Mouse (Mus musculus) heart, adult 2 months (tissue): ENCODE measurements at regions not wholly inside any gene's neighbourhood (a gene's known extent, or its start where the extent isn't known, plus 50 kb on each side); places are given as distances from the start of the nearest gene placed in this dataset.
"Not testable (repeated sequence)": the region's sequence is repeated elsewhere in the genome, so short reads cannot be mapped to it uniquely, and the experiment has no call there.

ENCODE experiments used
- DNase-seq, 2 experiments: peaks; one replicate each; pipeline ENCODE4 v3.0.0; 2021
- H3K27ac ChIP-seq: fragments of 200-600 bp; 2 replicates; pipeline ENCODE4 v1.8.1; 2022
- H3K27me3 ChIP-seq: fragments of 200-500 bp; 2 replicates; pipeline ENCODE4 v1.6.1; 2012; ENCODE audit warnings: mild to moderate bottlenecking, low read length, inconsistent platforms, mixed read lengths; ENCODE audit not compliant: control insufficient read depth, insufficient read depth
- H3K36me3 ChIP-seq: fragments of 200-500 bp; 2 replicates; pipeline ENCODE4 v1.6.1; 2012; ENCODE audit warnings: low read length, inconsistent platforms; ENCODE audit not compliant: control insufficient read depth, insufficient read depth
- H3K4me1 ChIP-seq: fragments of 200-500 bp; 2 replicates; pipeline ENCODE4 v1.6.1; 2011; ENCODE audit warnings: low read length; ENCODE audit not compliant: control insufficient read depth, insufficient read depth
- H3K4me3 ChIP-seq: fragments of 200-600 bp; 2 replicates; pipeline ENCODE4 v1.8.1; 2022
- H3K79me2 ChIP-seq: fragments of 200-500 bp; replicated peaks from 2 replicates; pipeline ENCODE4 v1.6.1; 2012; ENCODE audit warnings: mild to moderate bottlenecking, inconsistent platforms, low read length, moderate library complexity, mixed read lengths; ENCODE audit not compliant: control insufficient read depth, insufficient read depth
- H3K9ac ChIP-seq: fragments of 200-500 bp; 2 replicates; pipeline ENCODE4 v1.6.1; 2012; ENCODE audit warnings: low read depth, mild to moderate bottlenecking, control low read depth, inconsistent platforms, low read length, mixed read lengths
- CTCF ChIP-seq: fragments of 200-600 bp; IDR thresholded peaks from 2 replicates; pipeline ENCODE4 v1.8.1; 2022; ENCODE audit warnings: antibody characterized with exemption, mild to moderate bottlenecking, moderate library complexity
- EP300 ChIP-seq: fragments of 200-500 bp; IDR thresholded peaks from 2 replicates; pipeline ENCODE4 v1.6.1; 2011; ENCODE audit warnings: low read depth, low read length, control low read depth; ENCODE audit not compliant: insufficient read depth
- POLR2A ChIP-seq: fragments of 200-500 bp; IDR thresholded peaks from 2 replicates; pipeline ENCODE4 v1.6.1; 2011; ENCODE audit warnings: mild to moderate bottlenecking, low read depth, low read length, control low read depth; ENCODE audit not compliant: insufficient read depth
- WGBS: fragments of 180-500 bp; shearing (Covaris S2); methylation state at CpG from one replicate; pipeline ENCODE4 v1.1.7; 2018; 5-methylcytosine and 5-hydroxymethylcytosine counted together
- intact Hi-C: fragments of 180-260 bp; cut with DNase I; formaldehyde crosslinking; loops from one replicate; pipeline ENCODE4 v1.15.1; 2025

DNA sequence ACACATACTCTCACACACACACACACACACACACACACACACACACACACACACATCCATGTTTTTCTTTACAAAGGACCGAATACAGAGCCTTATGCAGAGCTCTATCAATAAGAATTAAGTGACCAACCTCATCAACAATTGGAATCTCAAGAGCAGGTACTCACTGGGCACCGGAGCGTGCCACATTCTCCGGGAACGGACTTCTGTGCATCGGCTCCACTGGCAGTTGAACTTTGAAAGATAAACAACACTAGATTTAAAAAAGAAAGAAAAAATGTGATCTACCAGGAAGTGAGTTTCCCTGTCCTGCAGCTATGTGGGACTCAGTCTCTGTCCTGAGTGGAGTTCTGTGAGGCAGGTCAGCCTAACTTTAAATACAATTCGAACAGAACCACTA, 327.5 kb upstream of the Irx2 start:
- WGBS: 59% methylated on average over 7 of the region's 7 CpGs
- no peak for DNase-seq
- Histone ChIP-seq H3K9ac (no peak overlapping the region), H3K27me3 (no peaks in the 10 kb centered on the region), H3K79me2 (no peaks in the 10 kb centered on the region), H3K4me1 (no peaks in the 10 kb centered on the region), H3K4me3 (no peak overlapping the region), H3K27ac (no peak overlapping the region), H3K36me3 (no peaks in the 10 kb centered on the region)
- intact Hi-C loops: no loop called here
- TF ChIP-seq POLR2A (no peak), EP300 (no peak), CTCF (no peak)

GRCm38 (mm10) chr13:72301841-72302240, 326.8 kb upstream of the Irx2 start:
- Histone ChIP-seq H3K4me1 (no peaks in the 10 kb centered on the region), H3K27me3 (no peaks in the 10 kb centered on the region), H3K4me3 (no peak overlapping the region), H3K9ac (no peak overlapping the region), H3K79me2 (no peaks in the 10 kb centered on the region), H3K36me3 (no peaks in the 10 kb centered on the region), H3K27ac (no peak overlapping the region)
- no peak for DNase-seq
- intact Hi-C loops: no loop called here
- TF ChIP-seq CTCF: no peak
- TF ChIP-seq POLR2A: no peak
- TF ChIP-seq EP300: no peak
- WGBS: 46% methylated on average over 15 of the region's 15 CpGs

DNA sequence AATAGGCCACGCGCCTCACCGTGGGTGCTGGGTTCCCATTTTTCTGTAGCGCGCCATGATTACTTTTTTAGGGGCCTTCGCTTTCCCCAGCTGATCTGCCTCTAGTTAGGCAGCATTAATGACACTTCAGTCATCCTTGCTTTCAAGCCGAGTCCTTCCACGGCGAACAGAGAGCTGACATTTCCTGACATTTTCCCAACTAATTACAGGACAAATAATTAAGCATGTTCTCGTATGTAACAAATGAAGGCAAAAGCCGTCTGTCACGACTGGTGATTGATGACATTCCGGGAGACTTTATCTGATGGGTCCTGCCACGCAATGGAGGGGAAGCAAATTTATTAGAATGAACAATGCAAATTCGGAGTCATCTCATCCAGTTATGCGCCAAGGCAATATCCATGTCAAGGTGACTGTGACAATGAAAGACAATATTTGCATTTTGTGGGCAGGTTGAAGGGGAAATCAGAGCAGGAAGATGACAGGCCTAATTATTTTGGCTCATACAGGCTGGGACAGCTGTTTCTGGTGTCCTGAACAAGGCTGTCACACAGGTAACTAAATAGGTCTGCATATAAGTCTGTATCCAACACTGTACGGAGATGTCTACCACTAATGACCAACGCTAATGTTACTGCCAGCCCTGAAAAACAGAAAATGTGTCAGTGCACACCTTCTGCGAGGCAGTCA, 326.0 kb upstream of the Irx2 start:
- Histone ChIP-seq H3K79me2 (no peaks in the 10 kb centered on the region), H3K27ac (no peak overlapping the region), H3K36me3 (no peaks in the 10 kb centered on the region), H3K27me3 (no peaks in the 10 kb centered on the region), H3K9ac (no peak overlapping the region), H3K4me3 (no peak overlapping the region), H3K4me1 (no peaks in the 10 kb centered on the region)
- DNase-seq: no peak
- no peak for TF ChIP-seq POLR2A
- no peak for TF ChIP-seq EP300
- no peak for TF ChIP-seq CTCF
- WGBS: 85% methylated on average over 19 of the region's 19 CpGs
- intact Hi-C loops: no loop called here

GRCm38 (mm10) chr13:72303126-72303760, 325.4 kb upstream of the Irx2 start:
- DNase-seq: no peak
- Histone ChIP-seq H3K4me1 (no peaks in the 10 kb centered on the region), H3K36me3 (no peaks in the 10 kb centered on the region), H3K79me2 (no peaks in the 10 kb centered on the region), H3K9ac (no peak overlapping the region), H3K27ac (no peak overlapping the region), H3K27me3 (no peaks in the 10 kb centered on the region), H3K4me3 (no peak overlapping the region)
- intact Hi-C loops: no loop called here
- TF ChIP-seq POLR2A: no peak
- no peak for TF ChIP-seq EP300
- no peak for TF ChIP-seq CTCF
- WGBS: 84% methylated on average over 15 of the region's 15 CpGs

DNA sequence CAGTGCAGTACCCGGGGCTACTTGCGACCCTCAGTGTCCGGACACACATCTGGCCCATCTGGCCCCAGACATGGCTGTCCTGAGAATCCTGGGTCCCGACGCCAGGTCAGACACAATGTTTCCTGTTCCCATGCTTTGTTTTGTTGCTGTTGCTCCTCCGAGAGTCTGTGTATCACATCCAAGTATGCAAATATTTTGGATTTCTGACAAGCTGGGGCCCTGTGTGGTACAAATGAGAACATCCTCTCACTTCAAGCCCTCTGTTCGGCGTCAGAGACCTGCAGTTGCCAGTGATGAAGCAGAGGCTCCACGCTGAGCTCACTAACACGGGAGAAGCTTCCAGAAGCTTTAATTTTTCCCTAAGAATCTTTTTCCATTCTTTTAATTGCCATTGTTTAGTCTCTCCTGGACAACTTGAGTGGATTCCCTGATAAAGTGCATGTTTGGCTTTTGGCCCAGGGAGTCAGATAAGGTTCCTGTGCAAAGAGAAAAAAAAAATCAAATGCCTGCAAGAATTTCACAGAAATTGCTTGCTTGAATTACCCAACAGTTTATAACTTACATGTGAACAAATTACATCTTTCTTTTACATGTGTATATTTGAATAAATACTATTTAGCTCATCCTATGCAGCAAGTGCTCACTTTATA, 304.5 kb upstream of the Irx2 start:
- H3K4me1 ChIP-seq: no peaks in the 10 kb centered on the region
- TF ChIP-seq CTCF (no peak), POLR2A (no peak), EP300 (no peak)
- H3K79me2 ChIP-seq: no peaks in the 10 kb centered on the region
- 0 out of 2 replicates have a peak, but pooled peaks cover 2% of the 10 kb centered on the region for H3K27me3 ChIP-seq
- H3K27ac ChIP-seq: no peak overlapping the region
- intact Hi-C loops: no loop called here
- H3K4me3 ChIP-seq: no peak overlapping the region
- 5% methylated on average over 10 of the region's 10 CpGs for WGBS
- H3K36me3 ChIP-seq: no peaks in the 10 kb centered on the region
- H3K9ac ChIP-seq: no peak overlapping the region
- DNase-seq: no peak

DNA sequence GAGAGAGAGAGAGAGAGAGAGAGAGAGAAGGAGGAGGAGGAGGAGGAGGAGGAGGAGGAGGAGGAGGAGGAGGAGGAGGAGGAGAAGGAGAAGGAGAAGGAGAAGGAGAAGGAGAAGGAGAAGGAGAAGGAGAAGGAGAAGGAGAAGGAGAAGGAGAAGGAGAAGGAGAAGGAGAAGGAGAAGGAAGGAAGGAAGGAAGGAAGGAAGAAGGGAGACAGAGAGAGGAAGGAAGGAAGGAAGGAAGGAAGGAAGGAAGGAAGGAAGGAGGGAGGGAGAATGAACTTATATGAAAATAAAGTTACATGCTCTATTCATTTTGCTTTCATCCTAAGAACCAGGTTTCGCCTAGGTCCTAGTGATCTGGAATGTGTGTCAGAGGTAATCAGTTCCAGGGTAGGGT, 302.4 kb upstream of the Irx2 start:
- H3K36me3 ChIP-seq, H3K4me3 ChIP-seq, H3K4me1 ChIP-seq, H3K9ac ChIP-seq, H3K27ac ChIP-seq, H3K27me3 ChIP-seq, DNase-seq, H3K79me2 ChIP-seq, intact Hi-C loops: not testable (repeated sequence)
- WGBS: 89% methylated on average over 1 of the region's 1 CpGs
